Mouse (Mus musculus) left cerebral cortex, postnatal 10 days (tissue): ENCODE measurements at regions not wholly inside any gene's neighbourhood (a gene's known extent, or its start where the extent isn't known, plus 50 kb on each side); places are given as distances from the start of the nearest gene placed in this dataset.

Source experiments
- DNase-seq, 2 experiments: peaks; one replicate each; pipeline ENCODE4 v3.0.0; 2021 to 2022; ENCODE audit warnings: low spot score in 2 of 2, mixed read lengths in 1 of 2; ENCODE audit errors: extremely low spot score in 1 of 2
- intact Hi-C: fragments of 180-260 bp; cut with DNase I; formaldehyde crosslinking; loops from one replicate; pipeline ENCODE4 v1.15.1; 2025

- intact Hi-C loops = no loop called here
- DNase-seq = no peak
Observed at GRCm38 (mm10) chr10:115901070-115901469, 84.4 kb downstream of the Tspan8 start.

- intact Hi-C loops = no loop called here
- DNase-seq = no peak
Observed at GRCm38 (mm10) chr10:115903049-115903448, 86.4 kb downstream of the Tspan8 start.

DNA sequence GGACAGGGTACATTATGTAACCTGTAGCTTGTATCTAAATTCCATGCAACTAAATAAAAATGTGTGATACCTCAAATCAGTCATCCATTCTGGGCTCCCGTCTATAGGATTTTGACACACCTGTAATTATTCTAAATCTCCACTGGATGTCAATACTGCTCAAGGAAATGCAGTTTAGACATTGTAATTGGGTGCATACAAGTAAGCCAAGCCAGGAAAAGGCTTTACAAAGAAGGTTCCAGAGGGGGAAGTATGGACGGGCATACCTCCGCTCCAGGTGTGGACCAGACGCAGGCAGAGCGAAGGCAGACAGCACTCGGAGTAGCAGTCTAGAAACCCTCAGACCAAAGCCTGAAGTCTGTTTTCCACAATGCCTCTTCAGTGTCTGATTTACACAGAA is 97.0 kb upstream of the Ptprr start:
- intact Hi-C loops = loop anchor here (5.0 kb wide), 1 partner anchor 276 kb away; no protein-coding TSS in a partner anchor
- DNase-seq = peak in 1 of 2 experiments; percentile 3
